Mouse (Mus musculus): Measurements from ENCODE around the gene Lhx4.

DNA sequence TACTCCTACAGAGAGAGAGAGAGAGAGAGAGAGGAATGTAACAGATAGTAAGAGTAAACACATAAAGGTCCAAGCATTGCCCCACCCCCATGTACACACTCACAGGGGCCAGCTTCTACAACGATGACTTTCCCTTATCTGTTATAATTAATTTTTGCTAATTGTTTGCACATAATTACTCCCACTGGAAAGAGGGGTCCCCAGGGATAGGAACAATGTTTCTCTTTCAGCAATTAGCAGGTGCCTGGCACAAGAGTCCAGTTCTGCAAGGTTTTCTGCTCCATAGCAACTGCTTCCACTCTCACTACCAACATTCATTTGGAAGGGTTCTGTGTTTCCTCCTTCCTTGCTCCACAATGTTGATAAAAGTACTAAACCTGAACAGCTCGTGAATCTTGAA, 25.6 kb downstream of the Lhx4 start:
- no peak for TF ChIP-seq CTCF (IDR thresholded peaks at IDR 0.05; ENCODE audit: low read depth, low read length)
- no peak for TF ChIP-seq POLR2A (IDR thresholded peaks at IDR 0.05; ENCODE audit: borderline replicate concordance, low read depth, low read length)

Data from bone marrow macrophage, adult 2 months (primary cell).